Mouse (Mus musculus) liver, embryonic 14.5 days (tissue): Measurements from ENCODE around the gene Mrc1.
"Not testable (repeated sequence)": the region's sequence is repeated elsewhere in the genome, so short reads cannot be mapped to it uniquely, and the experiment has no call there.

ENCODE experiments used
- CTCF ChIP-seq: IDR thresholded peaks from 2 replicates; pipeline ENCODE4 v1.5.1; 2016; ENCODE audit warnings: antibody characterized with exemption, low read depth, control low read depth
- EP300 ChIP-seq: IDR thresholded peaks from 2 replicates; pipeline ENCODE4 v1.6.1; 2016; ENCODE audit warnings: antibody characterized with exemption, low read depth

- not testable (repeated sequence) for TF ChIP-seq CTCF, EP300
Observed at GRCm38 (mm10) chr2:14198325-14198903, 30.8 kb upstream of the Mrc1 start.
